Mouse (Mus musculus): ENCODE data around the gene Amhr2. TPM values are rescaled to one million over a fixed set of nuclear protein-coding genes. Genes with fewer than 3 reads are reported as not detected.

Amhr2 gene
- polyA plus RNA-seq, 1 experiment from 2014 or later = 11.0 TPM

DNA sequence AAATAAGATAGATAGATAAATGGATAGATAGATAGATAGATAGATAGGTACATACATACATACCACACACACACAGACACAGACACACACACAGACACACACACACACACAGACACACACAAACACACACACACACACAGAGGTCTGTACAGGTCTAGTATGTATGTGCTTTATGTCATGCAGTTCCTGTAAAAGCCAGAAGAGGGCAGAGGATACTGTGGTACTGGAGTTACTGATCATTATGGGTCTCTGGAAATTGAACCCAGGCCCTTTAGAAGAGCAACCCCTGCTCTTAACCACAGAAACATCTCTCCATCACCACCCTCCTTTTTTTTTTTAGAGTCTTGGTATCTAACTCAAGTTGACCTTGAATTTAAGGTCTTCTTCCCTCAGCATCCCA, 18.5 kb downstream of the Amhr2 start:
- ATAC-seq (no peak), DNase-seq (ENCODE audit: low spot score) (no peak)
- no peaks in the 10 kb centered on the region for H3K36me3 ChIP-seq (ENCODE audit: insufficient read depth, low read length)
- H3K4me3 ChIP-seq (ENCODE audit: low read depth, low read length) = no peak overlapping the region
- H3K9me3 ChIP-seq (ENCODE audit: low read length) = no peaks in the 10 kb centered on the region
- H3K4me1 ChIP-seq (ENCODE audit: insufficient read depth, low read depth, low read length) = no peaks in the 10 kb centered on the region
- H3K27me3 ChIP-seq (replicated peaks; ENCODE audit: insufficient read depth, low read length) = no peaks in the 10 kb centered on the region
- no peak for TF ChIP-seq EP300 (IDR thresholded peaks at IDR 0.05)
- TF ChIP-seq CTCF (IDR thresholded peaks at IDR 0.05) = peak; percentile 67
- no peak overlapping the region for H3K27ac ChIP-seq (ENCODE audit: low read length)
- no peak overlapping the region for H3K9ac ChIP-seq (replicated peaks; ENCODE audit: low read depth)
- no peak overlapping the region for H3K4me2 ChIP-seq (replicated peaks; ENCODE audit: low read depth, low read length)

DNA sequence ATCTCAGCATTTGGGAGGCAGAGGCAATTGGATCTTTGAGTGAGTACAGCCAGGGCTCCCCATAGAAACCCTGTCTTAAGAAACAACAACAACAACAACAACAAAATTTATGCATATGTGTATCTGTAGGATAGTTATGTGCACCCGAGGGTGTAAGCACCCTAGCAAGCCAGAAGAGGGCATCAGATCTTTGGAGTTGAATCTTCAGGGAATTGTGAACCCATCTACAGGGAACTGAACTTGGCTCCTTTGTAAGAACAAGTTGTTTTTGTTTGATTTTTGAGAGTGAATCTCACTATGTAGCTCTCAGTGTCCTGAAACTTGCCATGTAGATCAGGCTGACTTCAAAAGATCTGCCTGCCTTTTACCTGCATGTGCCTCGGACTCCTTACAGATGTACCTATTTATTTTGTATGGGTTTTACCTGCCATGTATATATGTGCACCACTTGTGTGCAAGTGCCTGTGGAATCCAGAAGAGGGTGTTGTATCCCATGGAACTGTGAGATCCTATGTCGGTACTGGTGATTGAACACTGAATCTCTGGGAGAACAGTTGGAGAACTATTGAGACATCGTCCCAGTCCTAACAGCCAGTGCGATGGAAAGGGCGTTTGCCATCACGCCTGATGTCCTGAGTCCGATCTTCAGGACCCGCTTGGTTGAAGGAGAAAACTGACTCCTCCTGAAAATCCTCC, 23.7 kb downstream of the Amhr2 start:
- Histone ChIP-seq H3K4me1 (ENCODE audit: insufficient read depth, low read depth, low read length) (peaks cover 3% of the 10 kb centered on the region; the same call in 1 of the 2 replicates), H3K27me3 (replicated peaks; ENCODE audit: insufficient read depth, low read length) (no peaks in the 10 kb centered on the region), H3K4me2 (replicated peaks; ENCODE audit: low read depth, low read length) (no peak overlapping the region), H3K4me3 (ENCODE audit: low read depth, low read length) (no peak overlapping the region), H3K36me3 (ENCODE audit: insufficient read depth, low read length) (no peaks in the 10 kb centered on the region), H3K9me3 (ENCODE audit: low read length) (no peaks in the 10 kb centered on the region), H3K9ac (replicated peaks; ENCODE audit: low read depth) (no peak overlapping the region), H3K27ac (ENCODE audit: low read length) (no peak overlapping the region)
- TF ChIP-seq CTCF (IDR thresholded peaks at IDR 0.05) = no peak
- no peak for TF ChIP-seq EP300 (IDR thresholded peaks at IDR 0.05)
- WGBS = 98% methylated on average over 9 of the region's 9 CpGs
- ATAC-seq = no peak
- no peak for DNase-seq (ENCODE audit: low spot score)

DNA sequence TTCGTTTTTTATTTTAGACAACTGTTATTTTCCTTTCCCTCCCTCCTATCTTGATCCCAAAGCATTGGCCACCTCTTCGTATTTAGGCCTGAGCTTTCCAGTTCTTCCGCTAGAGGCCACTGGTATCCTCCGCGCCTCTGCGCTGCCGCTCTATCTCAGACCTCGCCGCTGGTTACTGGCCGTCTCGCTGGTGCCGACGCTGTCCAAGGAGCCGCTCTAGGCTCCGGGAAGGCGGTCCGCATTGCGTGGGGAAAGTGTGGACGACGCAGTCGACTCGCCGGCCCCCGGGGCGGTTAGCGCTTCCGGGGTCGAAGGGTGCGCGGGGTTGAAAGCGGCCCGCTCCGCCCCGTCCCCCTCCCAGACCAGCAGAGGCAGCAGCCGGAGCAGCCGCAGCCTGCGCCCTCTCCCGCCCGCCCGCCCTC, 25.0 kb downstream of the Amhr2 start, which contains the start of gene Pcbp2:
Gene Pcbp2 (plus strand): TSS at position 357 of the 422 bp plus-strand sequence.
- under 1% methylated on average over 34 of the region's 40 CpGs for WGBS
- Histone ChIP-seq H3K27me3 (replicated peaks; ENCODE audit: insufficient read depth, low read length) (no peaks in the 10 kb centered on the region), H3K27ac (ENCODE audit: low read length) (peak within 1 kb of the TSS; percentile 97), H3K4me3 (ENCODE audit: low read depth, low read length) (peak within 1 kb of the TSS; percentile 86), H3K36me3 (ENCODE audit: insufficient read depth, low read length) (peaks cover 10% of the 10 kb centered on the region; the same call in 1 of the 2 replicates), H3K4me2 (replicated peaks; ENCODE audit: low read depth, low read length) (peak within 1 kb of the TSS; percentile 48), H3K9ac (replicated peaks; ENCODE audit: low read depth) (peak within 1 kb of the TSS; percentile 97), H3K4me1 (ENCODE audit: insufficient read depth, low read depth, low read length) (peaks cover 3% of the 10 kb centered on the region; the same call in 1 of the 2 replicates), H3K9me3 (ENCODE audit: low read length) (no peaks in the 10 kb centered on the region)
- ATAC-seq (peak; percentile 99), DNase-seq (ENCODE audit: low spot score) (peak; percentile 99)
- TF ChIP-seq EP300 (IDR thresholded peaks at IDR 0.05) (no peak), CTCF (IDR thresholded peaks at IDR 0.05) (peak; percentile 89)

DNA sequence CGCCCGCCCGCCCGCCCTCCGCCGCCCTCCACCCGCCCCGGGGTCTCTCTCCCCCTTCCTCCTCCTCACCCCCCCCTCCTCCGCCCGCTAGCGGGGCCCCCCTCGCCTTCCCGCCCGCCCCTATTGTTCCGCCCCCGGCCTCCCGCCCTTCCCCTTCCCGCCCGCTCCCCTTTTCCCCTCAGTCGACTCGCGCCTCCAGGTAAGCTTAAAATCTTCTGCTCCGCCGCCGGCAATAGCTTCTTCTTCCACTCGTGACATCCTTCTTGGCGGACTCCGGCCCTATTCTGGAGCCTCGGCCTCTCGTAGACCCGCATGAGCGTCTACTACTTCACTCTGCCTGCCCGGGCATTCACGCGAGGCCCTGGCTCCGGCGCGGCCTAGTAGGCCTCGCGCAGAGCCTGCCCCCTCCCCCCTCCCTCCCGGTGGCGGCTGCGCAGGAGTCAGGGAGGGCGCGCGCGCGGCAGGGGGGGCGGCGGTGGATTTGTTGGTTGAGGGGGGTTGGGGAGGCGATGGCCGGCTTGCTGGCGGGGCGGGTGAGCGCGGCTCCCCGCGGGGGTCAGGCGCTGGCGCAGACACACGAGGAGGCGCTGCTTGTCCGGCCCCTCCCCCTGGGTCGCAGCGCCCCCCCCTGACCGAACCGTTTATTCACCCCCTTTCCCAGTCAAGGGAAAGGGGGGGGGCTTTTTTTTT, 25.6 kb downstream of the Amhr2 start:
- peak overlapping the region; percentile 97 for H3K27ac ChIP-seq (ENCODE audit: low read length)
- DNase-seq (ENCODE audit: low spot score) (peak; percentile 87), ATAC-seq (peak; percentile 68)
- no peaks in the 10 kb centered on the region for H3K27me3 ChIP-seq (replicated peaks; ENCODE audit: insufficient read depth, low read length)
- peak overlapping the region; percentile 48 for H3K4me2 ChIP-seq (replicated peaks; ENCODE audit: low read depth, low read length)
- H3K4me1 ChIP-seq (ENCODE audit: insufficient read depth, low read depth, low read length) = peaks cover 3% of the 10 kb centered on the region; the same call in 1 of the 2 replicates
- H3K36me3 ChIP-seq (ENCODE audit: insufficient read depth, low read length) = peaks cover 15% of the 10 kb centered on the region; the same call in 1 of the 2 replicates
- H3K9me3 ChIP-seq (ENCODE audit: low read length) = no peaks in the 10 kb centered on the region
- WGBS = 1% methylated on average over 26 of the region's 67 CpGs
- peak overlapping the region; percentile 86 for H3K4me3 ChIP-seq (ENCODE audit: low read depth, low read length)
- TF ChIP-seq CTCF (IDR thresholded peaks at IDR 0.05) (peak; percentile 31), EP300 (IDR thresholded peaks at IDR 0.05) (no peak)
- peak overlapping the region; percentile 97 for H3K9ac ChIP-seq (replicated peaks; ENCODE audit: low read depth)

DNA sequence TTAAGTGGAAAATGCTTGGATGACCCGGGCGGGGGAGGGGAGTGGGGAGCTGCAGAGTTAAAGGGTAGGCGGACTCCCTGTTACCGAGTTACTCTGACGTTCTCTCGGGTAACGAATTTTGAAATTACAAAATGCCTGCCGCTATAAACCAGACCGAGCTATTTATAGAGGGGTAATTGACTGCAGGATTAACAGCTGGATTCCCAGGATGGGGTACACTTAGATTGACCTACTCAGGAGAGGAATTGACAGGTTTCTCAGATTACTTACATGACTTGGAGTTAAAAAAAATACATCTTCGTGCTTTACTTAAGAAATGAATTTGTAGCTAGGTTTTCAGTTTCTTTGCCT, 26.1 kb downstream of the Amhr2 start:
- TF ChIP-seq EP300 (IDR thresholded peaks at IDR 0.05) = no peak
- no peak for TF ChIP-seq CTCF (IDR thresholded peaks at IDR 0.05)
- 2% methylated on average over 10 of the region's 10 CpGs for WGBS
- no peaks in the 10 kb centered on the region for H3K27me3 ChIP-seq (replicated peaks; ENCODE audit: insufficient read depth, low read length)
- peak overlapping the region; percentile 48 for H3K4me2 ChIP-seq (replicated peaks; ENCODE audit: low read depth, low read length)
- peak overlapping the region; percentile 97 for H3K27ac ChIP-seq (ENCODE audit: low read length)
- no peak for ATAC-seq
- no peak for DNase-seq (ENCODE audit: low spot score)
- no peaks in the 10 kb centered on the region for H3K9me3 ChIP-seq (ENCODE audit: low read length)
- H3K4me3 ChIP-seq (ENCODE audit: low read depth, low read length) = peak overlapping the region; percentile 86
- peaks cover 3% of the 10 kb centered on the region; the same call in 1 of the 2 replicates for H3K4me1 ChIP-seq (ENCODE audit: insufficient read depth, low read depth, low read length)
- H3K9ac ChIP-seq (replicated peaks; ENCODE audit: low read depth) = peak overlapping the region; percentile 97
- H3K36me3 ChIP-seq (ENCODE audit: insufficient read depth, low read length) = peaks cover 20% of the 10 kb centered on the region; the same call in 1 of the 2 replicates

DNA sequence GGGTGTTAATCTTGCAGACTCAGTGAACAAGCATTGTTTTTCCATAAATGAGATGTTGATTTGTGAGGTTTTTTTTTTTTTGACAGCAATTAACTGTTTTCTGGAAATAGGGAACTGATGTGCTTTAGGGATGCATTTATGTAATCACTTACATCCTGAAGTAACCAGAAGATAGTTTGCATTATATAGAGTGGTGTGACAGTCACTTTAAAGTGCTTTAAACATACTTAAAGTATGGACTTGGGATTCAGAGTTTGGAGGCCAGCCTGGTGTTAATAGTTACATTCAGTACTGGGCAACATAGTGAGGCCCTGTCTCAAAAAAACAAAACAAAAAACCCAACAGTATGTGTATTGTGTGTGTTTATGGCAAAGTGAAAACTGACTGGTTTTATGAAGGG, 26.6 kb downstream of the Amhr2 start:
- Histone ChIP-seq H3K4me2 (replicated peaks; ENCODE audit: low read depth, low read length) (peak overlapping the region; percentile 48), H3K9me3 (ENCODE audit: low read length) (no peaks in the 10 kb centered on the region), H3K4me3 (ENCODE audit: low read depth, low read length) (peak overlapping the region; percentile 86), H3K9ac (replicated peaks; ENCODE audit: low read depth) (peak overlapping the region; percentile 97), H3K36me3 (ENCODE audit: insufficient read depth, low read length) (peaks cover 20% of the 10 kb centered on the region; the same call in 1 of the 2 replicates), H3K27me3 (replicated peaks; ENCODE audit: insufficient read depth, low read length) (no peaks in the 10 kb centered on the region), H3K4me1 (ENCODE audit: insufficient read depth, low read depth, low read length) (peaks cover 3% of the 10 kb centered on the region; the same call in 1 of the 2 replicates), H3K27ac (ENCODE audit: low read length) (no peak overlapping the region)
- no peak for ATAC-seq
- DNase-seq (ENCODE audit: low spot score) = no peak
- TF ChIP-seq EP300 (IDR thresholded peaks at IDR 0.05) (no peak), CTCF (IDR thresholded peaks at IDR 0.05) (no peak)

Data from lung, postnatal 0 days (tissue).